Mouse (Mus musculus) MEL (cell line): ENCODE results near the gene Chmp3.

Experiments used
- ETS1 ChIP-seq: IDR thresholded peaks from 2 replicates; pipeline ENCODE4 v1.6.1; 2012; ENCODE audit warnings: low read depth, mild to moderate bottlenecking, inconsistent platforms, low read length, improper control_type of control experiment, moderate library complexity
- HCFC1 ChIP-seq: IDR thresholded peaks from 2 replicates; pipeline ENCODE4 v1.6.1; 2012; ENCODE audit warnings: low read depth, mild to moderate bottlenecking, inconsistent platforms, low read length, improper control_type of control experiment, moderate library complexity
- MAZ ChIP-seq: IDR thresholded peaks from 2 replicates; pipeline ENCODE4 v1.6.1; 2012; ENCODE audit warnings: low read depth, mild to moderate bottlenecking, inconsistent platforms, low read length, improper control_type of control experiment
- POLR2A ChIP-seq, 2 experiments: IDR thresholded peaks; 2 replicates each; pipeline ENCODE4 v1.6.1; 2011 to 2012; ENCODE audit warnings: low read length in 2 of 2, mild to moderate bottlenecking in 2 of 2, control low read depth in 1 of 2, improper control_type of control experiment in 1 of 2, low read depth in 1 of 2, moderate library complexity in 1 of 2; ENCODE audit not compliant: control insufficient read depth in 1 of 2, insufficient read depth in 1 of 2, poor library complexity in 1 of 2
- ZNF384 ChIP-seq: IDR thresholded peaks from 2 replicates; pipeline ENCODE4 v1.6.1; 2012; ENCODE audit warnings: low read depth, mild to moderate bottlenecking, inconsistent platforms, low read length, improper control_type of control experiment

GRCm38 (mm10) chr6:71500575-71500974 is 43.0 kb upstream of the Chmp3 start:
- TF ChIP-seq POLR2A (IDR thresholded peaks at IDR 0.05; ENCODE audit: control insufficient read depth in 1 of 2, insufficient read depth in 1 of 2, low read depth in 1 of 2, low read length in 2 of 2, poor library complexity in 1 of 2) (no peak), MAZ (no peak), ZNF384 (no peak), HCFC1 (no peak), ETS1 (no peak)
